Mouse (Mus musculus) mouse trophoblast stem cell (cell line): Measurements from ENCODE around the gene Gm10358.
"Not testable (repeated sequence)": the region's sequence is repeated elsewhere in the genome, so short reads cannot be mapped to it uniquely, and the experiment has no call there.

Source experiments
- in situ Hi-C, 2 experiments: fragments of 300-500 bp; cut with MseI, MboI; formaldehyde crosslinking; loops; 2 replicates in 1 of 2; 3 replicates in 1 of 2; pipeline ENCODE4 v1.15.1; 2025

The Gm10358 gene

GRCm38 (mm10) chr8:75406489-75406888, at the start of gene Gm10358:
TSS of gene Gm10358 (minus strand) at chr8:75406589.
- in situ Hi-C loops = no loop called here

GRCm38 (mm10) chr8:75448394-75448793, 42.0 kb upstream of the Gm10358 start, which contains the start of gene Iqcm:
TSS of gene Iqcm (plus strand) at chr8:75448694.
- in situ Hi-C loops = no loop called here

GRCm38 (mm10) chr8:75415696-75416095, 9.3 kb upstream of the Gm10358 start:
- in situ Hi-C loops = not testable (repeated sequence)

- in situ Hi-C loops = no loop called here
These were observed 21.6 kb downstream of the Gm10358 start for GRCm38 (mm10) chr8:75384770-75385290.

GRCm38 (mm10) chr8:75375530-75376123, 30.8 kb downstream of the Gm10358 start:
- in situ Hi-C loops = no loop called here

- in situ Hi-C loops = no loop called here
These were observed 34.4 kb downstream of the Gm10358 start for GRCm38 (mm10) chr8:75372006-75372405.
